Mouse (Mus musculus): ENCODE data around the gene Cntn2.

Gene Cntn2

DNA sequence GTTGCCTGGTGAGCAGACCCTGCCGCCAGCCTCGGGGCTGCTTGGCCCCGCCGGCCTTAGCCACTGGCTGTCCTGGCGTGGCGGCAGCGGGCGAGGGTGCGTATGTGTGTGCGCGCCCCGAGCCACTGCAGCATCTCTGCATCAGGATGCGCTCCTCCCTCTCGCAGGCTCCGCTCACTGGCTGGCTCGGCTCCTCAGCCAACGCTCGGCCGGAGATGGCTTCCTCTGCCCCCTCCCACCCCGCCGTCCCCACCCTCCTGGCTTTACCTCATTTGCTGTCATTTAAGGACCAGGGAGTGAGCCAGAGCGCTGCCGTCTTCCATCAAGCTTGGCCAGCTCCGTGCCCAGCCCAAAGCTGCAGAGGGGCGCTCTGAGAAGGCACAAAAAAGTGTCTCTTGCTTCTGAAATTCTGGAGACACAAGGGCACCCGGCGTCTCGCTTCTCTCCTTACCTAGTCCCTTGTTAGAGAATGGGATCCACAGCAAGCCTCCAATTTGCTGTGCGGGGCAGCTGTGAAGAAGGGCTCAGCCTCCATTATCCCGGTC lies at the start of gene Cntn2:
Gene Cntn2, minus strand, starts transcription at position 495 of the 545 bp plus-strand sequence.
- no peak for DNase-seq (ENCODE audit: low read depth, low spot score)

DNA sequence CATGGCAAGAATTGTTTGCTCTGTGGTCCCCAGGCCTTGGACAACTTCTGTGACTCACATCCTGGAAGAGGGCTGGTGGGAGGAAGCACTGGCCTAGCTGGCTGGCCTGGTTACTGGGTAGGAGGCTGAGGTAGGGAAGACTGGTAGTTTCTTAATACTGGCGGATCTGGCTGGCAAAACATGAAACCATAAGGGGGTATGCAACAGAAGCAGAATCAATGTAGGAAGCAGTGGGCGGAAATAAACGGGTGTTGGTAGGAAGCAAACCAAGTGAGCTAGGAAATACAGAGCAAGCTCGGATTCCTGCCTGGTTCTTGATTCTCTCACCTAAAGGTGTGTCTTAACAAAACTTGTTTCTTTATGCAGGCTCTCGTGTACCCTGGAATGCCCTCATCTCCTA lies 49.1 kb upstream of the Cntn2 start:
- DNase-seq (ENCODE audit: low read depth, low spot score) = no peak

GRCm38 (mm10) chr1:132591399-132591930 lies 48.4 kb upstream of the Cntn2 start:
- DNase-seq (ENCODE audit: low read depth, low spot score) = no peak

GRCm38 (mm10) chr1:132586679-132587201 lies 43.7 kb upstream of the Cntn2 start:
- no peak for DNase-seq (ENCODE audit: low read depth, low spot score)

GRCm38 (mm10) chr1:132585376-132585775 lies 42.3 kb upstream of the Cntn2 start:
- DNase-seq (ENCODE audit: low read depth, low spot score) = no peak

- DNase-seq (ENCODE audit: low read depth, low spot score) = no peak
Measured at GRCm38 (mm10) chr1:132582998-132583604, 40.0 kb upstream of the Cntn2 start.

DNA sequence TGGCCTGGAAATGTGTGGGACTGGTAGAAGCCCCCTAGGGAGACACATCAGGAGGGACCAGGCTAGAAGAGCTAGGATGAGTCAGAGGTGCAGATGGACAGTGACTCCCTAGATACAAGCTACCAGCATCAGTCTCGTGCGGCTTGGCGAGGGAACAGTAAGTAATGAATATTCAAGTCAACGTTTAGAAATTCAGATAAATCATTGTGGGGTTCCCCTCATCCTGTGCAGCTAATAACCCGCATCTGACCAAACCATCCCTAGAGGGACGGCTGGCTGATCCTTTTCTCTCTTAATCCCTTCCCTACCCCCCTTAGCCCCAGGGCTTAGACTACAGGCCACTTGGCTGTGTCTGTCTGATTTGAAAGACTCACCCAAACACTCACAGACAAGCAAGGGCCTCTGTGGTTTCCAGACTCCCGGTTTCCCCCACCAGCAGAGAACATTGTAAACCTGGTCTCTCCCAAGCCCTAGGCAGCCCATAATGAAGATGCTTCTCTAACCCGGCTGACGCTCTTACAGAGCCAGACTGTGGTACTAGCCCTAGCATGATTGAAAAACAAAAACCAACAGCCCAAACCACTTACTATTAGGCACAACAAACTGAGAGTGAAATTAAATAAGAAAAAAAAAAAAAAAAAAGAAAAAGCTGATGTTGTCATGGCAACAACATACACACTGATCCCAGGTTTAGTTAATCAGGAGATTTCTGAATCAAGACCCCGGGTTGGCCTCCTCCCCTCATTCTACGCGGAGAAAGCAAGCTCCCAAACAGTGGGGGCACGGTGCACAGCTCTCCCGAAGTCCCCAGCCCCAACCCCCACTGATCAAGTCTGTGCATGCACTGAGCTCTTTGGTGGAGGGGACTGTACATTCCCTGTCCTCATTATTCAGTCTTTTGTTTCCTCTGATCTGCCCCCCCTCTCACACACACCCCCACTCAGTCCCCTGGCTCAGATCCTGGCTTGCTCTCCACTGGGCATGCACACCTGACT lies 39.1 kb upstream of the Cntn2 start:
- DNase-seq (ENCODE audit: low read depth, low spot score) = peak; percentile 52

GRCm38 (mm10) chr1:132580063-132580462 lies 37.0 kb upstream of the Cntn2 start:
- no peak for DNase-seq (ENCODE audit: low read depth, low spot score)

- DNase-seq (ENCODE audit: low read depth, low spot score) = no peak
Measured at GRCm38 (mm10) chr1:132576845-132577244, 33.8 kb upstream of the Cntn2 start.

DNA sequence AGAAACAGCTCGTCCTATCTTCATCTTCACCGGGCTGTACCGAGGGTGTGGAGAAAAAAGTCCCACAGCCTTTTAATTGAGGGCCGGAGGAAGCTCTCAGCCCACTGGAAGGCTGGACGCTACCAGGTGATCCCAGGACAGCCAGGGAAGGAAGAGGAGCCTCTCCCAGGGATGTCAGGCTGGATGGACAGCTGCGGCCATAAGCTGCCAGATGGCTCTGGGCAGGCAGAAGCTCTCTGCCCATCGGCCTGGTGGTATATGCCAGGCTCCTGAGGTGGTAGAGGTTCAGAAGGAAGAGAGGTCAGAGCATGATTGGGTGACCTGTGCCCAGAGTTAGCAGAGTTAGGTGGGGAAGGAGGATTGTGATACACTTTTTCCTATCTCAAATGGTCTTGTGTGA lies 29.8 kb upstream of the Cntn2 start:
- DNase-seq (ENCODE audit: low read depth, low spot score) = no peak

DNA sequence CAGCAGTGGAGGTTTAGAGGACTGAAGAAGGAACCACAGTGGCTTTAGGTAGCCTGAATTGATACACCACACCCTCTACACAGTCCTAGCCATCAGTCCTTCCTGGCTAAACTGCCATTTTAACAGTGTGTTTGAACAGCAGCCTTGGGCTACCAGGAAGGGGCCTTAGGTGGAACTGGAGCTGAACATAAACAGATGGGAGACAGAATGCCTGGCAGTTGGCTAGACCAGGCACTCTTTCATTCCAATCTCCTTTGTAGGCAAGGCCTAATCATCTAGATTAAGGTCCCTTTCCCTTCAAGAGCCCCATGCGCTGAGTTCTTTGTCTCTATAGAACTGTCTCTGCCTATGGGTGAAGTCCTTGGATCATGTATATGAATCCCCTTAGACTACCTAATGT lies 28.6 kb upstream of the Cntn2 start:
- DNase-seq (ENCODE audit: low read depth, low spot score) = no peak

- DNase-seq (ENCODE audit: low read depth, low spot score) = no peak
Measured at GRCm38 (mm10) chr1:132570906-132571305, 27.9 kb upstream of the Cntn2 start.

- no peak for DNase-seq (ENCODE audit: low read depth, low spot score)
Measured at GRCm38 (mm10) chr1:132570068-132570780, 27.2 kb upstream of the Cntn2 start.

DNA sequence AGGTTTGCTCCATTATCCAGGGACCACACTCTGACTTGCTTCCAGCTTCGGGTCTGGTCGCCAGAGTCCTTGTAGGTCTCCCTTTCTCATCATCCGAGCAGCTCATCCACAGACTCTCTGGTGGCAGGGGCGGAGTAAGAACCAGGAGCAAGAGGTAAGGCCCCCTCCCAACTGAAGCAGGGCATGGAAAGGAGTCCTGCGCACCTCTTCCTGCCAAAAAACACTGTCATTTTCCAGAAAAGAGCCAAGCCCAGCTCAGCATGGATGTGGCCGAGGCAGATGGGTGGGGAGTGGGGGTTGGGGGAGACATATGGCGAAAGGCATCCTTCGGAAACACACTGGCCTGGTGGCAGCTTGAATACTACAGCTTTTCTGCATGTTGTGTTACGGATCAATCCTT lies 26.5 kb upstream of the Cntn2 start:
- no peak for DNase-seq (ENCODE audit: low read depth, low spot score)

- no peak for DNase-seq (ENCODE audit: low read depth, low spot score)
Measured at GRCm38 (mm10) chr1:132567336-132568125, 24.5 kb upstream of the Cntn2 start.

DNA sequence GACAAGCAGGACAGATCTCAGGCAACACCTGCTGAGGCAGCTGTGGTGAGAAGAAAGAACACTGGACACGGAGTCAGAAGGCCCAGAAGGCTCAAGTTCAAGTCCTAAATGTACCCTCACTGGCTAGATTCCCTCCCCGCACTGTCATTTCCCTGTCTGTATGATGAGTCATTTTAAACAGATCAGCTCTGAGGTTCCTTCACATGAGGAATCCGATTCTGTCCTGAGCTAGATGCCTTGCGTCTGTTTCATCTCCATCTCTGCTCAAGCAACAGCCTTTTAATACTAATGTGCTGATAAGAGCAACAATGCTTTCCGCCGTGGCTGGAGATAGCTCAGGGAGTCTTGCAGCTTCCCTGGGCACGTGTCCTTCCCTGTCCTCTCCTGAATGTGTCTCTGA lies 22.7 kb upstream of the Cntn2 start:
- no peak for DNase-seq (ENCODE audit: low read depth, low spot score)

- DNase-seq (ENCODE audit: low read depth, low spot score) = no peak
Measured at GRCm38 (mm10) chr1:132564946-132565345, 21.9 kb upstream of the Cntn2 start.

GRCm38 (mm10) chr1:132562337-132562795 lies 19.3 kb upstream of the Cntn2 start:
- no peak for DNase-seq (ENCODE audit: low read depth, low spot score)

GRCm38 (mm10) chr1:132560907-132561700 lies 18.0 kb upstream of the Cntn2 start:
- no peak for DNase-seq (ENCODE audit: low read depth, low spot score)

- DNase-seq (ENCODE audit: low read depth, low spot score) = no peak
Measured at GRCm38 (mm10) chr1:132559045-132559444, 16.0 kb upstream of the Cntn2 start.

Measured in retina, postnatal 7 days (tissue).